Mouse (Mus musculus) stomach, embryonic 14.5 days (tissue): ENCODE measurements around the gene Krtap10-10. TPM values are rescaled to one million over a fixed set of nuclear protein-coding genes. Genes with fewer than 3 reads are reported as not detected.
A peak's percentile ranks its signal among the peaks of the same experiment; 100 is the strongest.

Experiments used
- ATAC-seq: fragments of 200-750 bp; cut with Nextera tagmentation; 2 replicates; pipeline ENCODE4 v1.8.0; 2017; ENCODE audit warnings: low read depth, moderate TSS enrichment; ENCODE audit not compliant: insufficient number of reproducible peaks, insufficient read depth, low FRiP score
- H3K27ac ChIP-seq: fragments of 300-500 bp; sonication (generic); 2 replicates; pipeline ENCODE4 v1.5.1; 2014; ENCODE audit warnings: mild to moderate bottlenecking, low read length, moderate library complexity, mixed read lengths
- H3K27me3 ChIP-seq: fragments of 300-500 bp; sonication (generic); 2 replicates; pipeline ENCODE4 v1.6.1; 2014; ENCODE audit warnings: low read length, control low read depth, mixed read lengths; ENCODE audit not compliant: control insufficient read depth, insufficient read depth
- H3K36me3 ChIP-seq: fragments of 300-500 bp; sonication (generic); 2 replicates; pipeline ENCODE4 v1.6.1; 2014; ENCODE audit warnings: mild to moderate bottlenecking, control low read depth, low read length, moderate library complexity, mixed read lengths; ENCODE audit not compliant: control insufficient read depth, insufficient read depth
- H3K4me1 ChIP-seq: fragments of 300-500 bp; sonication (generic); 2 replicates; pipeline ENCODE4 v1.6.1; 2014; ENCODE audit warnings: low read length, control low read depth, mixed read lengths; ENCODE audit not compliant: control insufficient read depth, insufficient read depth
- H3K4me2 ChIP-seq: fragments of 300-500 bp; sonication (generic); replicated peaks from 2 replicates; pipeline ENCODE4 v1.6.1; 2014; ENCODE audit warnings: low read depth, low read length, control low read depth
- H3K4me3 ChIP-seq: fragments of 300-500 bp; sonication (generic); 2 replicates; pipeline ENCODE4 v1.5.1; 2014; ENCODE audit warnings: low read depth, low read length, control low read depth
- H3K9ac ChIP-seq: fragments of 300-500 bp; sonication (generic); replicated peaks from 2 replicates; pipeline ENCODE4 v1.6.1; 2014; ENCODE audit warnings: low read depth, mild to moderate bottlenecking, control low read depth, low read length, moderate library complexity, mixed read lengths
- H3K9me3 ChIP-seq: fragments of 300-500 bp; sonication (generic); 2 replicates; pipeline ENCODE4 v1.6.1; 2016; ENCODE audit warnings: low read depth, low read length, control low read depth; ENCODE audit not compliant: control insufficient read depth
- WGBS: fragments of 180-500 bp; shearing (Covaris S2); extraction: QIAGEN DNeasy Blood & Tissue Kit; methylation state at CpG from one replicate; pipeline ENCODE4 v1.1.7; 2014; 5-methylcytosine and 5-hydroxymethylcytosine counted together
- polyA plus RNA-seq: library from polyadenylated mRNA; unstranded; fragments of >200 nt; fragmentation: Nextera tagmentation; extraction: Ambion mirVana; gene quantifications from 2 replicates; pipeline ENCODE4 v1.2.1, GENCODE M21; 2014

Gene Krtap10-10
- polyA plus RNA-seq, 1 experiment from 2014 or later, result not detected

DNA sequence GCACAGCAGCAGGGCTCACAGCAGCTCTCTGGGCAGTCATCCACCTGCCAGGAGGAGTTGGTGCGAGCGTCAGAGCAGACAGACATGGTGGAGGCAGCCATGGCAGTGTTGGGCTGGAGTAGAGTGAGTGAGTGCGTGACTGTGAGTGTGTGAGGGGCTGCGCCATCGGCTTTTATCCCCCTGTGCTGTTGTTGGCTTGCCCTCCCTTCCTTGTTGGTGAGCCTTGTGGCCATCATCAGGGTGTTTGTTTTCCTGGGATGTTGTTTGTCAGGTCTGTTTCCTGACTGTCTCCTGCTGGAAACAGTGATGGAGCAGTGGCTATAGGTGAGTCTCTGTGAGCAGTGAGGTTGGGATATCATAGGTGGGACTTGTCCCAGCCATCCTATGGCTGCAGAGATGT lies 24.0 kb upstream of the Krtap10-10 start, which contains the start of gene Gm9507:
Gene Gm9507, minus strand, starts transcription at position 101 of the 400 bp plus-strand sequence.
- no peak within 1 kb of the TSS for H3K4me3 ChIP-seq
- H3K4me2 ChIP-seq, result no peak within 1 kb of the TSS
- H3K9ac ChIP-seq, result no peak within 1 kb of the TSS
- no peaks in the 10 kb centered on the region for H3K36me3 ChIP-seq
- 66% methylated on average over 5 of the region's 5 CpGs for WGBS
- ATAC-seq, result no peak
- H3K27ac ChIP-seq, result no peak within 1 kb of the TSS
- H3K27me3 ChIP-seq, result no peaks in the 10 kb centered on the region
- H3K4me1 ChIP-seq, result no peaks in the 10 kb centered on the region
- no peaks in the 10 kb centered on the region for H3K9me3 ChIP-seq

- H3K27ac ChIP-seq, result no peak within 1 kb of the TSS
- H3K9ac ChIP-seq, result no peak within 1 kb of the TSS
- WGBS, result 41% methylated on average over 4 of the region's 4 CpGs
- H3K4me3 ChIP-seq, result no peak within 1 kb of the TSS
- no peak for ATAC-seq
- no peak within 1 kb of the TSS for H3K4me2 ChIP-seq
- no peaks in the 10 kb centered on the region for H3K36me3 ChIP-seq
- no peaks in the 10 kb centered on the region for H3K4me1 ChIP-seq
- H3K27me3 ChIP-seq, result no peaks in the 10 kb centered on the region
- H3K9me3 ChIP-seq, result no peaks in the 10 kb centered on the region
These were observed 21.4 kb upstream of the Krtap10-10 start, which contains the start of gene Gm2696 for GRCm38 (mm10) chr10:77814382-77814781. Gene Gm2696, plus strand, starts transcription at chr10:77814682.

DNA sequence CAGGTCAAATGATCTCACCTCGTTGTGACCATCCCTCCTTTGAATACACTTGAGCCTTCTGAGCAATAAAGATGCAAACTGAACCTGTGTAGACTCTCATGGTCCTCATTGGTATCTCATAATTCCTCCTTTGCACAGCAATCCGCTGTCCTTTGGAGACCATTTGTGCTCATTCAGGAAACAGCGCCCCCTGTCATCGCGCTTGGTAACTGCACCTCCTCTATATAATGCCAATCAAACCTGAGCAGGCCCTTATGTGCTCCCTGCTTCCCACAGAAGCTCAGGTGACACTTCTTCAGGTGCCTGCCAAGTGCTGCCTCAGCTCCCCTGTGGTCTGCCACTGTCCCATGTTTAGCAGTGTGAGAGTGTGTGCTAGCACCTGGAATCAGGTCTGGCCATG lies 20.2 kb upstream of the Krtap10-10 start:
- Histone ChIP-seq H3K9me3 (no peaks in the 10 kb centered on the region), H3K4me3 (no peak overlapping the region), H3K4me1 (no peaks in the 10 kb centered on the region), H3K4me2 (no peak overlapping the region), H3K27me3 (no peaks in the 10 kb centered on the region), H3K27ac (no peak overlapping the region), H3K9ac (no peak overlapping the region), H3K36me3 (no peaks in the 10 kb centered on the region)
- ATAC-seq, result no peak
- WGBS, result 29% methylated on average over 5 of the region's 5 CpGs

- H3K9me3 ChIP-seq, result no peaks in the 10 kb centered on the region
- H3K36me3 ChIP-seq, result no peaks in the 10 kb centered on the region
- 93% methylated on average over 4 of the region's 4 CpGs for WGBS
- H3K9ac ChIP-seq, result no peak overlapping the region
- H3K4me1 ChIP-seq, result no peaks in the 10 kb centered on the region
- no peak overlapping the region for H3K27ac ChIP-seq
- H3K4me3 ChIP-seq, result no peak overlapping the region
- no peaks in the 10 kb centered on the region for H3K27me3 ChIP-seq
- 0 out of 2 replicates have a peak, but pooled peaks have one; percentile 14 for ATAC-seq
- H3K4me2 ChIP-seq, result no peak overlapping the region
These were observed 17.2 kb upstream of the Krtap10-10 start for GRCm38 (mm10) chr10:77818523-77818922.

- H3K27me3 ChIP-seq, result no peaks in the 10 kb centered on the region
- 0 out of 2 replicates have a peak, but pooled peaks cover 2% of the 10 kb centered on the region for H3K9me3 ChIP-seq
- H3K27ac ChIP-seq, result no peak overlapping the region
- no peak for ATAC-seq
- H3K36me3 ChIP-seq, result no peaks in the 10 kb centered on the region
- WGBS, result 27% methylated on average over 4 of the region's 4 CpGs
- H3K4me1 ChIP-seq, result no peaks in the 10 kb centered on the region
- no peak overlapping the region for H3K4me2 ChIP-seq
- H3K4me3 ChIP-seq, result no peak overlapping the region
- H3K9ac ChIP-seq, result no peak overlapping the region
These were observed 16.5 kb upstream of the Krtap10-10 start for GRCm38 (mm10) chr10:77819203-77819602.

GRCm38 (mm10) chr10:77826951-77827350 lies 8.8 kb upstream of the Krtap10-10 start, which contains the start of gene Krtap10-4:
Gene Krtap10-4, minus strand, starts transcription at chr10:77827095.
- Histone ChIP-seq H3K27me3 (no peaks in the 10 kb centered on the region), H3K9me3 (0 out of 2 replicates have a peak, but pooled peaks cover 2% of the 10 kb centered on the region), H3K4me1 (no peaks in the 10 kb centered on the region), H3K4me2 (no peak within 1 kb of the TSS), H3K4me3 (no peak within 1 kb of the TSS), H3K9ac (no peak within 1 kb of the TSS), H3K27ac (no peak within 1 kb of the TSS), H3K36me3 (no peaks in the 10 kb centered on the region)
- ATAC-seq, result no peak
- WGBS, result 69% methylated on average over 6 of the region's 6 CpGs

DNA sequence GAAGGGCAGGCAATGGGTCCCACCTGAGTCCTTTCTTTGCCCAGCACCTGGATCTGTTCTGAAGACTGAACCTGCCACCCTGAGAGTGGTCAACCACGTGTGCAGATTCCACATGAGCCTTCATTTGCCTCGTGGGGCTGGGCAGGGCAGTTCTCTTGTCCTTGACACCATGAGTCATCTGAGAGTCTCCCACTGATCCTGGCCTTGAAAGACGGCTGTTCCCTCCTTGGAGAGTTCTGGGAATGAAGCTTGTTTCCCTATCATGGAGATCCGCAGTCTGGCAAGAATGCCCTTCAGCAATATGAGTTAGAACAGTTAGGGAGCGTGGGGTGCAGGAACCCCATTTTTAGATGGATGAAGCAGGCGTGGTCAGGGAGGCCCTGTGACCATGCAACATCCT lies 3.3 kb downstream of the Krtap10-10 start:
- no peak overlapping the region for H3K4me2 ChIP-seq
- WGBS, result 79% methylated on average over 6 of the region's 6 CpGs

GRCm38 (mm10) chr10:77846503-77846902 lies 10.8 kb downstream of the Krtap10-10 start, which contains the start of gene Gm36176:
Gene Gm36176, plus strand, starts transcription at chr10:77846803.
- Histone ChIP-seq H3K4me1 (no peaks in the 10 kb centered on the region), H3K9me3 (peaks cover 6% of the 10 kb centered on the region; the same call in 1 of the 2 replicates), H3K27ac (no peak within 1 kb of the TSS), H3K9ac (no peak within 1 kb of the TSS), H3K36me3 (no peaks in the 10 kb centered on the region), H3K4me2 (no peak within 1 kb of the TSS), H3K4me3 (no peak within 1 kb of the TSS), H3K27me3 (no peaks in the 10 kb centered on the region)
- ATAC-seq, result no peak
- 61% methylated on average over 3 of the region's 3 CpGs for WGBS

More for the DNA sequence above, 3.3 kb downstream of the Krtap10-10 start:
- Histone ChIP-seq H3K9me3 (peaks cover 6% of the 10 kb centered on the region; the same call in 1 of the 2 replicates), H3K4me3 (no peak overlapping the region), H3K27ac (no peak overlapping the region), H3K4me1 (no peaks in the 10 kb centered on the region), H3K9ac (no peak overlapping the region), H3K27me3 (no peaks in the 10 kb centered on the region), H3K36me3 (no peaks in the 10 kb centered on the region)
- ATAC-seq, result no peak

DNA sequence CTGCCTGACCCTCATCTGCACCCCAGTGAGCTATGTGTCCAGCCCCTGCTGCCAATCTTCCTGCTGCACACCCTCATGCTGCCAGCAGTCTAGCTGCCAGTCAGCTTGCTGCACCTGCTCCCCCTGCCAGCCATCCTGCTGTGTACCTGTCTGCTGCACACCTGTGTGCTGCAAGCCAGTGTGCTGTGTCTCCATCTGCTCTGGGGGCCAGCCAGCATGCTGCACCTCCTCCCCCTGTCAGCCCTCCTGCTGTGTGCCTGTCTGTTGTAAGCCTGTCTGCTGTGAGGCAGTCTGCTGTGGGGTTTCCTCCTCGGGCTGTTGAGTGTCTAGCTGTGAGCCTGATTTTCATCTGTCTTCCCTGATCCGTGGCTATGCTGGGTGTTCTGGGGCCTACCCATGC lies 11.2 kb downstream of the Krtap10-10 start:
- Histone ChIP-seq H3K4me1 (no peaks in the 10 kb centered on the region), H3K27me3 (no peaks in the 10 kb centered on the region), H3K4me2 (no peak overlapping the region), H3K4me3 (no peak overlapping the region), H3K9me3 (peaks cover 6% of the 10 kb centered on the region; the same call in 1 of the 2 replicates), H3K9ac (no peak overlapping the region), H3K36me3 (no peaks in the 10 kb centered on the region), H3K27ac (no peak overlapping the region)
- 35% methylated on average over 2 of the region's 2 CpGs for WGBS
- no peak for ATAC-seq
